Mouse (Mus musculus) cerebellum, adult 2 months (tissue): ENCODE data around the gene Fadd.

Experiments
- CTCF ChIP-seq: fragments of 200-500 bp; IDR thresholded peaks from 2 replicates; pipeline ENCODE4 v1.5.1; 2011; ENCODE audit warnings: low read depth, mild to moderate bottlenecking, control low read depth, low read length, moderate library complexity, borderline replicate concordance; ENCODE audit not compliant: insufficient read depth
- POLR2A ChIP-seq: fragments of 200-500 bp; IDR thresholded peaks from 2 replicates; pipeline ENCODE4 v1.6.1; 2011; ENCODE audit warnings: low read length, control low read depth, borderline replicate concordance; ENCODE audit not compliant: insufficient read depth

DNA sequence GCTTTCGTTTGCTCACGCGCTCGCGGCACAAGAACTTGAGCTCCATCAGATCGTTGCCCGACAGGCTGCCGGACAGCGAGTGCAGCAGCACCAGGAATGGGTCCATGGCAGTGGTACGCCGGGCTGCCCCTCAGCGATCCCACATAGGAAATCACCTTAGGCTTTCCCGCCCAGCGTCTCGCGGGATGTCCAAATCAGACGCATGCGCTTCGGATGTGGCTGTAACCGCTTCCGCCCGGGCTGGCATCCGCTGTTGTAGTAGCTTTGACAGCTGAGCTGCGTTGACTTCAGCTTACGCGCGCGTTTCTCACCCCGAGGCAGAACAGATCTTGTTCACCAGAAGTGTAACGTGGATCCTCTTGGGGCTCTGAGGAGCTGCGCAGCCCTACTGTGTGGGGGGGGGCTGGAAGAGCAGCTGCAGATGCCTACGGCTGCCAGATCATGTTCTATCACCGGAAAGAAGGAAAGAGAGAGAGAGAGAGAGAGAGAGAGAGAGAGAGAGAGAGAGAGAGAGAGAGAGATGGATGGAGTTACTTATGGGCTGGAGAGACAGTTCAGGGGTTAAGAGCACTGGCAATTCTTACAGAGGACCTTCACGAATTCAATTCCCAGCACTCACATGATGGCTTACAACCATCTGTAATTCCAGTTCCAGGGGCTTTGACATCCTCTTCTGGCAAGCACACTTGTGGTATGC lies at the start of gene Fadd:
- TF ChIP-seq CTCF = no peak
- TF ChIP-seq POLR2A = peak; percentile 73; the same call in 1 of the 2 replicates
